Mouse (Mus musculus) adrenal gland, postnatal 25 days (tissue): ENCODE measurements around the gene Rhbdl1. TPM values are rescaled to one million over a fixed set of nuclear protein-coding genes. Genes with fewer than 3 reads are reported as not detected.
A peak's percentile ranks its signal among the peaks of the same experiment; 100 is the strongest.

ENCODE experiments used
- DNase-seq: peaks from one replicate; pipeline ENCODE4 v3.0.0; 2021; ENCODE audit warnings: mixed read lengths
- total RNA-seq: library from RNA; stranded (reverse); gene quantifications from 2 replicates; pipeline ENCODE4 v1.2.3, GENCODE M21; 2021

Gene Rhbdl1
- total RNA-seq, 1 experiment from 2014 or later = 20.2 TPM

DNA sequence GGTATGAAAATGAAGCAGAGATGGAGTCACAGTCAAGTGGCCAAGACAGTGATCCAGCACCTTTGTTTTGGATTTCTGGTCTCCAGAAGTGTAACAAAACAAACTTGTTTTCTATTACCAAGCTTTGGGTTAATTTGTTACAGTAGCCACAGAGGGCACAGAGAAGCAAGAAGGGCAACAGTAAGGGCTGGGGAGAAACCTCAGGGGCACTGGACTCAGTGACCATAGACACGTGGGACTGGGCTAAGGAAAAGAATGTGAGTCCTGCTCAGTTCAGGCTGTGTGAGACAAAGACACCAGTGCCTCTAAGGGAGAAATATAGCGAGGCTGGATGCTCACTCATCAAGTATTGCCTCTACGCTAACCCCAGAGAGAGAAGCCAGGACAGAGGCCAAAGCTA lies 35.6 kb upstream of the Rhbdl1 start:
- DNase-seq = no peak

DNA sequence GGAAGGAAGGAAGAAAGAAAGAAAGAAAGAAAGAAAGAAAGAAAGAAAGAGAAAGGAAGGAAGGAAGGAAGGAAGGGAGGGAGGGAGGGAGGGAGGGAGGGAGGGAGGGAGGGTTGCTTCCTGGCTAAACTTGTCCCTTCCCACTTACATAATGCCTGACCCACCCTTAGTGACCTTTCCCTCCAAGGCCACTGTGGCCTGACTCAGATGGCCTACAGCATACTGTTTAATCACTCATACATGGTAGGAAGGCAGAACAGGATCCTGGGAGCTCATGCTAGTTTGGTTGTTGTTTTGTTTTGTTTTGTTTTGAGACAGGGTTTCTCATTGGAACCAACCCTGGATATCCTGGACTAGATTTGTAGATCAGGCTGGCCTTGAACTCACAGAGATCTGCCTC lies 34.5 kb upstream of the Rhbdl1 start:
- DNase-seq = peak; percentile 62

DNA sequence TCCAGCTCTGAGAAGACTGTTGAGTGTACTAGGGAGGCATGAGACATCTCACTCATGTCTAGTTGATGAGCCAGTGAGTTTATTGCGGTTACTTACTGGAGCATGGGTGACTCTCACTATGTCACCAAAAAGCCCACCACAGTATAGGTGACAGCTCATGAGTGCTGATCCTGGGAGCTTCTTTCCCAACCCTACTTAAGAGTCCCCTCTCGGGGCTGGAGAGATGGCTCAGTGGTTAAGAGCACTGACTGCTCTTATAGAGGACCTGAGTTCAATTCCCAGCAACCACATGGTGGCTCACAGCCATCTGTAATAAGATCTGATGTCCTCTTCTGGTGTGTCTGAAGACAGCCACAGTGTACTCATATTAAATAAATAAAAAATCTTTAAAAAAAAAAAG lies 32.9 kb upstream of the Rhbdl1 start:
- DNase-seq = no peak

DNA sequence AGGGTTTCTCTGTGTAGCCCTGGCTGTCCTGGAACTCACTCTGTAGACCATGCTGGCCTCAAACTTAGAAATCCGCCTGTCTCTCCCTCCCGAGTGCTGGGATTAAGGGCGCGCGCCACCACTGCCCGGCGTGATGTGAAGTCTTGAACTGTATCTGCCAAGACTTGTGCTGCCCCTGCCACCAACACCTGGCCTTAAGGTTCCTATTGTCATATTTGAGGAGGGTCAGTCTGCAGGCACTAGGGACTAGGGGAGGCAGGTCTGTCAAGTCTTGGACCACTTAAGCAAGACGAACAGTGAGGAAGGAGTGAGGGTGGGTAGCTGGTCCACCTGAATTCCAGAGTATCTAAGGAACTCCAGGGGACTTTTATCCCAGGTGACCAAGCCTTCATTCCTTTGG lies 32.4 kb upstream of the Rhbdl1 start:
- DNase-seq = no peak

DNA sequence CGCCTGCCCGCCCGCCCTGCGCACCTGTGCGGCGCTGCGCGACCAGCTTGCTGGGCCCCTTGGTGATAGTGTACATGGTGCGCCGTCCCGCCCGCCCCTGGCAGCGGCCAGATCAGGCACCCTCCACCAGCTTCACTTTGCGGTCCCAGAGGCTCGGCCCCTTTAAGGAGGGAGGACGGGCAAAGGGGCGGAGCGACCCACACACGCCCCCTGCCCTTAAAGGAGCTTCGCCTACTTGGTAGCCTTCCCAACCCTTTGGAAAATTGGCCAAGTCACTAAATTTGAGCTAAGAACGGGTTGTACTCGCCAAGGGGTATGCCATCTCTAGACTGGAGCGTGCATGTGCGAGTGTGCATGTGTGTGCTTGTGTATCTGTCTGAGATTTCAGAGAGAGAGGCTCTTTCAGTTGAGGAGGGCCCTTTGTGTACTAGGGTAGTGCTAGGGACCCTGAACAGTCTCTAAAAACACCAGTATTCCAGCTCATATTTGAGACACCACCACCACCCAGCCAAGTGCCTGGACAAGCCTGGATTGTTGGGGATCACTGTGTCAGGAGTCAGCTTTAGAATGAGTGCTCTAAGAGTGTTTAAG lies 31.6 kb upstream of the Rhbdl1 start, which contains the start of gene Mcrip2:
Mcrip2 (minus strand) TSS at position 164 of the 591 bp plus-strand sequence.
- DNase-seq = peak; percentile 88

DNA sequence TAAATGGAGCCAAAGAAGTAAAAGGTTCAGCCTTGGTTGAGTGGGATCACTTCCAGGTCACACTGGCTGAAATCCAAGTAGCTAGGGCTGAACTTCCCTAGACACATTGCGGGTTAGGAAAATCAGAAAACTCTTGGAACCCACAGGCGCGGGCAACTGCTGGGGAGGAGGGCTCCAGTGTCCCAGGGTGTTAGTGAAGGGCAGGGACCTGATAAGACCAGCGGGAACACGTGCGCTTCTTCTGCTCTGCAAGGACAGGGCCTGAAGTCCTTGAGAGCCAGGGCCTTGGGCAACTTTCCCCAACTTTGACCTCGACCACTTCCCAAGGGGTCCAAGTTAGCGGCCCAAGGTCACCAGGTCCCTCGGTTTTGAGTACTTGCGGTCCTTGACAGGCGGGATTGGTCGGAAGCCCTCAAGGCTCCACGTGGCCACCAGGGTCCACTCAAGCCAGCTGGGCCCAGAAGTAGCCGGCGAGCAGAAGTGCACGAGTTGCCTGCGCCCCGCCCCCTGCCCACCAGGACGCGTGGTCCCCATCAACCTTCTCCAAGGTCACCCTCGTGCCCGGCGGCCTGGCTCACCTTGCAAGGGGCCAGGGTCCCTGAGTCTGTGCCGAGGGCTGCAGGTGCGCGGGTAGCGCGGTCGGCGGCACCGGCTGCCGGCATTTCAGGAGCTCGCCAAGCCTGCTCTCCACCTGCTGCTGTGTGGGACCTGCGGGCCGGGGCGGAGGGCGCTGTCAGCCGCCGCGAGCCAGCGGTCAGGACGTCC lies 30.9 kb upstream of the Rhbdl1 start:
- peak; percentile 71 for DNase-seq

DNA sequence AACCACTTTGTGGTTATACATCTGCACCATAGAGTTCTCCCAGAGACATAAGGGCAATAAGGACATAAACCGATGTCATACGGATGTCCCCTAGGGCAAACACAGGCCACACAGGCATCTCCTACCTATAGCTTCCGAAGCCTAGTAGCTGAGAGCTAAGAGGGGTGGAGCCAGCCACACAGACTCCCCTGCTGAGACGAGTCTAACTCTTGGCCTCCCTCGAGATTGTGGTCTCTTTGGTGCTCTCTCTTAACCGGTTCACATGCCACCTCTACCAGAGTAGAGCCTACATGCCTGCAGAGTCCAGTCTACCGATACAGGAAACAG lies 30.4 kb upstream of the Rhbdl1 start:
- DNase-seq = no peak

DNA sequence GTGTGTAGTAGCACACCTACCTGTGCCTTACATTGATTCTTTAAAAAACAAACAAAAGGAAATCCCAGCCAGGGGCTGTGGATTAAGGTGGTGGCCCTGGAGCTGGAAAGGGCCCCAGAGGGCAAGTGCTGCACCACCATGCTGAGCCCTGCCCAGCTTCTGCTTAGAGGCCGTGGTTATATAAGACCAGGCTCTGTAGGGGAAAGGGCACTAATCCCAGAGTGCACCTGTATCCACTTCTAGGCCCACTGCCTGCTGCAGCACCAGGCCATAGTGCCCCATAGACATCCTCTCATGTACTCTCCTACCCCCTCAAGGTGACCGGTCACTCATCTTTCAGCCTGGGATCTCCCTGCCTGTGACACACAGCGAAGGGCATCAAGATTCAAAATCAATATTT lies 29.1 kb upstream of the Rhbdl1 start:
- DNase-seq = no peak

DNA sequence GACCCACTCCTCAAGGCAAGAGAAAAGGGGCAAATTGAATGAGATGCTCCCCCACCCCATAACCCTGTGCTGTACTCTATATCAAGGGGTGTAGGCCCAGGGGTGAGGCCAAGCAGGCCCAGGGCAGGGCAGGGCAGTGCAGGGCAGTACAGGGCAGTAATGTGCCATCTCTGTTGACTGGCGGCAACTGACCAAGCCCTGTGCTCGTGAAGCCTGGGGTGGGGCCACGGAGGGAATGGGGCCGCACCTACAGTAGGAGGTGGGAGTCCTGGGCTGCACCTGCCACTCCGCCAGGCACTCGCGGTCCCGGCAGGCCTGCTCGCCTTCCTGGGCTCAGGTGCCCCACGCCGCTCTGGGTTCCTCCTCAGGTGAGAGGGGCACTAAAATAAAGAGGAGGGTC lies 28.2 kb upstream of the Rhbdl1 start:
- no peak for DNase-seq

DNA sequence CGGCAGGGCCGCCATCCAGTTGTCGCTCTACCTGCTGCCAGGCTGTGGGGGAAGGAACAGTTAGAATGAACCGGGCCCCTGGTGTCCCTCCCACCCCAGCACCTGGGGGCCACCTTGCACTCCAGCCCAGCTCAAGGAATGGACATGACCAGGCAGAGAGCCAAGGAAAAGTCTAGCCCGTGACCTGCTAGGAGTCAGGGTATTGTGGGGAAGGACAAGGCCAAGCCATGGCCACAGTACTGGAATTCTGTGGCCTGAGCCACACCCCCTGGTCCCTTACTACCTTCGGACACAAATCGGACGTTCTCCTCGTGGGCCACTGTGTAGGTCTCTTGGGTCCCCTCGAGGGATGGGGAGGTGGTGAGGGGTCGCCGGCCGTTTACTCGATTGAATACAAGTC lies 27.2 kb upstream of the Rhbdl1 start:
- no peak for DNase-seq

DNA sequence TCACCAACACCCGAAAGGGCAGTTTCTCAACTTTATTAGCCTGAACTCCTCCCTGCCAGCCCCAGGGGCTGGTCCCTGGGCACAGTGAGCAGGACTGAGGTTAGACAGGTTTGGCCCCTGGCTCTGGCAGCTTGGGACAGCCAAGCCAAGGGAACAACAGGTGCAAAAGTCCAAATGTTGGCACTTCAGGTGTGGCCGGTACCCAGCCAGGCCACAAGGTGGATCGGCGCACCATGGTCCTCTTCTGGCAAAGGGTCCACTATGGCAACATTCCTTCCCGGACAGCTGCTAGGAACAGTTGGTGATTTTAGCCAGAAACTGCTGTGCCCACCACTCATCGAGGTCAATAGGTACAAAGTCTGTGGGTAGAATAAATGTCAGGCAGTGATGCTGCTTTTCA lies 26.6 kb upstream of the Rhbdl1 start:
- no peak for DNase-seq

DNA sequence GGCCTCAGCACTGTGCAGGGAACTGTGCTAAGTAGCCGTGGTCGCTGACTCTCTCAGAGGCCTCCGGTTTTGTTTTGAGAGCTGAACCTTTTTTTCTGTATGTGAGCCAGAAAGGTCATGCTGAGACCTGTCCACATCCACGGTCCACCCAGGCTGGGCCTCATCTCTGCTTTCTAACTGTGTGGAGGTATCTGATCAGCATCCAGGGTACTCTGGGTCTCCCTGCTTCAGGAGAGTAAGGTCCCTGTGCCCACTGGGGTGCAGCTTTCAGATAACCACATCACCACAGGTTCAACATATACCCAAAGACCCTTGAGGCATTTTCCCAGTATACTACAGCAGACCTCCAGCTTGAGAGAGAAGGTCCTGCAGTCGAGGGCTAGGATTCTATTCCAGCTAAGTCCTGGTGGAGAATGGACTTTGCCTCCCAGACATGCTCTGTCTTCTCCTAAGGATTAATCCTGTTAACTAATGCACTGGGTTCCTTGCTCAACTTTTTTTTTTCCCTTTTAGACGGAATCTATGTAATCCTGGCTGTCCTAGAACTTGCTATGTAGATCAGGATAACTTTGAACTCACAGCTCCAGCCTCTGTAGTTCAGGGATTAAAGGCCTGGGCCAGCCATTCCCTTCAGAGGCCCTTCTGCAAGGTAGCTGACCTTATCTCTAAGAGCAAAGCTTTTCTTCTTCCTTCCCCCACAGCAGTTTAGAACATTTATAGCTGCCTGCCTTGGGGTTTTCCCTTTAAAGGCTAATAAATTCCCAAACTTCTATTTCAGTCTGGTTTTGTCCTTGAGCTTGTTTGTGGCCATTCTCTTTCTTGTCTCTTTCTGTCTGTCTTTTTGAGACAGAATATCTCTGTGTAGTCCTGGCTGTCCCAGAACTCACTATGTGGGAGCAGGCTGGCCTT lies 24.9 kb upstream of the Rhbdl1 start:
- DNase-seq = no peak

DNA sequence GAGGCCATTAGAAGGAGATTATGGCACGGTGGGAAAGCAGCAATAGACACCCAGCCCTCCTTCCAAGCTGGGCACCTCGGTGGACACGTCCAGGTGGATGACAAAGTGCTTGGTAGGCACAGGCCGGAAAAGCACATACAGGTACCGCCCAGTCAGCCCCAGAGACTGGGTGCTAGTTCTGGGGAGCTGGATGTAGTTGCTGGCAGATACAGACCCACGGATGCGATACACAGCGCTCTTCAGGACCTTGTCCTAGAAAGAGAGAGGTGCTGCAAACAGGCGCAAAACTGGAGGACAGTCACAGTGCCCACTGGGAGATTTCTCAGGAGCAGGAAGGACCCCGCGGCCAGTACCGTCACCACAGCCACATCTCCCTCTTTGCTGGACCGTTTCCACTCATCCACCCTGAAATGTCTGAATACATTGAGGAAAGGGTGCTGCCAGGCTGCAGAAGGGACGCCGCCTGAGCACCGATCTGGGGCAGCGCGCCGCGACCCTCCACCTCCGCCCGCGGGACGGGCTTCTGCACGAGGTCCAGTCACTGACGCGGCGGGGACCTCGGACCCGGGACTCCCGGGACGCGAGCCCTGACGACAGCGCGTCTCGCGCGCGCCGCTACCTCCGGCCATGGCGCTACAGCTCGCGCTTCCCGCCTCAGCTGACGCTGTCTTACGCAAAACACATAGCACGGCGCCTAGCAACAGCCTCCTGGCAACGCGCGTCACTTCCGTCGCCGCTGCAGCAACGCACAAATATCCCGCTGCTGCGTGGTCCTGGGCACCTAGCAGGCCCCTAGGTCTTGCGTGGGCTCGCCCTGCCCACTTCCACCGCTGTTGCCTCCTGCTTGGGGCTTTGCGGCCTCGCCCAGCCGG lies 24.0 kb upstream of the Rhbdl1 start, which contains the start of gene Wdr90:
Wdr90 (minus strand) TSS at position 670 of the 872 bp plus-strand sequence.
- peak; percentile 91 for DNase-seq

DNA sequence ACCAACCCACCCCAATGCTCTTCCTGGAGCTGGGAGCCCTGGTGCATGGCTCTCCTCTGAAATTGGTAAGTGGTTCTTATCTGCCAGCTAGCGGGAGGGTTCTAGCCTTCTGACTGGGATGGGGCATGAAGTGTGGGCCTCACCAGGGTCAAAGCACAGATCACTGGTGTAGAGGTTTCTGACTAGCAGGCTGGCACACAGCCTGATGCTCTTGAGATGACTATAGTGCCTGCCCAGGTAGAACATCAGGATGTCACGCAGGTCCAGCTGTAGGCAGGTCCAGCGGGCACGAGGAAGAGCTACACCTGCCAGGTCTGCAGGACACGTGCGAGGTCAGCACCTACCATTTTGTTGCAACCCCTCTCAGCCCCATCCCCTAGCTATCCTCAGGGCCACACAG lies 23.1 kb upstream of the Rhbdl1 start:
- no peak for DNase-seq

DNA sequence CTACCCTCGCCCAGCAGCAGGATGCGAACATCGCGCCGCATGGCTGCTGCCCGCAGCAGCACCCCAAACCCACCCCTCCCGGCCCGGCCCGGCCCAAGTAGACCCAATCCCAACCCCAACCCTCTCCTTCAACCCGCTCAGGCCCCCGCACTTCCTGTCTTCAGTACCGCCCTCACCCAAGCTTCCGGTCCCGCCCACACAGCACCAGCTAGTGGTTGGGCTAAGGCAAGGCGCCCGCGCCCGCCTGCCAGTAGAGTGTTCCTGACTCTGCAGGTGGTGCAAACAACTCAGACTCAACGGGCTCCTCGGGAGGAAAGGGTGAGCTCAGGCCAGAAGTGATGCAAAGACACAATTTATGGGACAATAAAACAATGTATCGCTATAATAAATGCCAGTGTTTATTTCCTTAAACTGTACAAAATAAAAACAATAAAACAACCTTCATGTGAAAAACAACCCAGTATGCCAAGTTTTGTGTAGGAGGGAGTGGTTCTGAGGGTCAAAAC lies 7.4 kb upstream of the Rhbdl1 start, which contains the start of gene Rhot2:
Rhot2 (minus strand) TSS at position 456 of the 506 bp plus-strand sequence.
- DNase-seq = peak; percentile 95

DNA sequence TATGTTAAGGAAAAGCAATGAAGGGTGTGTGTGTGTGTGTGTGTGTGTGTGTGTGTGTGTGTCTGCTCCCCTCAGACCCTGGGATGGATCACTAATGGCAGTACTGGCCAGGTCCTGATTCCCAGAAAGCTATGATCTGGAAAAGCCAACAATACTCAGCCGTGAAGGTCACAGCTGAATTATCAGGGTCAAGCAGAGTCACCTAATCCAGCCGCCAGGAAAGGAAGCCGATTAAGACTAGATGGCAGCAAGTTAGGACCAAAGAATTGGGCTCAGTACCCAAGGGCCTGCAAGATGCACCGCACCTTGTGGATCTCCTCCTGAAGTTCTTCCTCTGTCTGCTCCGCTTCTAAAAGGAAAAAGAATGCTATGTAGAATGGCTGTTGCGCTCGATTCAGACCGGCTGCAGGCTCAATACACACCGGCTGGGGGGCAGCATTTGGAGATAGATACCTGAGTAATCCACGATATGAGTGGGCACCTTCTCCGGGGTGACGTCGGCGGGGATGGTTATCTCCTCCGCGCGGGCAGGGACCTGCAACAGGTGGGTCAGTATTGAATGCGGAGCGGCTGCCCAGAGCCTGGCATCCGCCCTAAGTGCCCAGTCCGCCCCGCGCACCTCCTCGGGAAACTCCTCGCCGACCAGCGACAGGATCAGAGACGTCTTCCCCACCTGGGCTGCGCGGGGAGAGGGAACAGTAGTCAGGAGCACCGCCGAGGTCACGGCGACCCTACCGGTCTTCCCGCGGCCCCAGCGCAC lies 6.7 kb upstream of the Rhbdl1 start:
- DNase-seq = no peak

DNA sequence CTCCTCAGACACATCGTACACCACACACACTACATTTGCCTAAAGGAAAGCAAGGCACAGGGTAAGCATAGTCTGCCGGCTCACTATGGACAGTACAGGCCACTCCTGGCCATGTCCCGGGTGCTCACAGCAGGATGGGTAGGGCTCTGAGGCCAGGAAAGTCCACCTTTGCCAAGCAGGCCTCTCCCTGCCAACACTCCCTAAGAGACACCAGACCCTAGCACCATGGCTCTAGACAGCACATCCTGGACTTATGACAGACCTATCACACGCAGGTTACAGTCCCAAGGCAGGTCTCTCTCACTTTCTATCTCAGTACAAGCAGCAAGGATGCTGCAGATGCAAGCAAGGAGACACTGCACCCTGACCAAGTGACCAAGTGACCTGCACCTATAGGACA lies 6.0 kb upstream of the Rhbdl1 start:
- DNase-seq = no peak

DNA sequence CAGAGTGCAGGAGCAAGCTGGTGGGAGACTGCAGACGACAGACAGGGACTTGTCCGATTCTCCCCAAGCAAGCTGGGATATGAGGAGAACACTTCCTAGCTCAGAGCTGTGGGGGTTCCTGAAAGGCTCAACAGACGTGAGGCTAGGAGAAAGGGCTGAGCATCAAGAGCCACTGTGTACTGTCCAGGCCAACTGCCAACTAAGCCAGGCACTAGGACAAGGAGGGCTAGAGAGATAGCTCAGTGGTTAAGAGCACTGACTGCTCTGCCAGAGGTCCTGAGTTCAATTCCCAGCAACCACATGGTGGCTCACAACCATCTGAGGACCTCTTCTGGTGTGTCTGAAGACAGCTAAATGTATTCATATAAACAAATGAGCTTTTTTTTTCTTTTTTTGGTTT lies 5.4 kb upstream of the Rhbdl1 start:
- no peak for DNase-seq

DNA sequence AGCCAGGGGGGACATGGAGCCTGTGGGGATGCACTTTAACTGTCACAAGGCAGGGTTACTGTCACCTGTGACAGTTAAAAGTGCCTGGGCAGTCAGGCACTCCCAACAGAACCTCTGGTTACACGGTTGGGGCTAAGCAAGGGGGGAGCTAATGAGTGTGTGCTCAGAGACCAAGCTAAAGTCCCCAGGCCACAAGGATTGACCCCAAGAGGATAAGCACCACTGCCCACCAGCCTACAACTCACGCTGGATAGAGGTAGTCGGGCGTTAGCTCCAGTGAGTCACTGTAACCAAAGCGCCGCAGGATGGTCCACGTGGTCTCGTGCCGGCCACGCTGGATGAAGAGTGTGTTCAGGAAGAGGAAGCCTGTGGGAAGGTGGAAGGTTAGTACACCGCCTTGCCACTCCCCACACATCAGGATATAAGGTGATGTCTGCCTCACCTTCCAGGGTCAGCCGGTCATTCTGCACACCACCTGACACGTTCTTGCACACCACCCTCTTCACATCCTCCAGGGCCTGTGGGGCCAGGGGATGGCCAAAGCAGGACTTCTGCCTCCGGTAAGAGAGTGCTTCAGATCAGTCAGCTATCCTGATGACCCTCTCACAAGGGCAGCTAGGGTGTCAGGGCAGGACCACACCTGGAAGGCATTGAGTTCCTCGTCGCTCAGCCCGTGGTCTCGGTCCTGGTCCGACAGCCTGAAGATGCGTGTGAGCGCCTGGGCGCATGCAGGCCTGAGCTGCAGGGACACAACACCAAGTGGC lies 4.2 kb upstream of the Rhbdl1 start, which contains the start of gene Gm20683:
Gm20683 (minus strand) TSS at position 647 of the 764 bp plus-strand sequence.
- DNase-seq = no peak

DNA sequence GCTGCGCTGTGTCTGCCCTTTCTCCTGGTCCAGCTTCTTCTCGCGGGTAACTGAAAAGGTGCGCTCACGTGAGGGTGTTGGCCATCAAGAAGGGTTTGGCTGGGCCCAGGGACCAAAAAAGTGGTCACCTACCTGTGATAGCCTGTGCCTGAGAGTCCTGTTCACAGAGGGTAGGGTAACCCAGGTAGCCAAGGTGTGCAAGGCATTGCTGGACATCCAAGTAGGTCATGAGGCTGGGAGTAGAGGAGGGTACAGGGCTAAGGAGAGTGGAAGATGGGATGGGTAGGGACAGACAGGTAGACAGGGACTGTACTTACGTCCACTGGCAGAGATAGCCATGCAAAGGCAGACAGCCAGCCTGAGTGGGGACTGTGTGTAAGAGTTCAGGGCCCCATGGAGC lies 3.4 kb upstream of the Rhbdl1 start:
- no peak for DNase-seq
